Mouse (Mus musculus): Measurements from ENCODE around the gene Mettl6.
A peak's percentile ranks its signal among the peaks of the same experiment; 100 is the strongest.

DNA sequence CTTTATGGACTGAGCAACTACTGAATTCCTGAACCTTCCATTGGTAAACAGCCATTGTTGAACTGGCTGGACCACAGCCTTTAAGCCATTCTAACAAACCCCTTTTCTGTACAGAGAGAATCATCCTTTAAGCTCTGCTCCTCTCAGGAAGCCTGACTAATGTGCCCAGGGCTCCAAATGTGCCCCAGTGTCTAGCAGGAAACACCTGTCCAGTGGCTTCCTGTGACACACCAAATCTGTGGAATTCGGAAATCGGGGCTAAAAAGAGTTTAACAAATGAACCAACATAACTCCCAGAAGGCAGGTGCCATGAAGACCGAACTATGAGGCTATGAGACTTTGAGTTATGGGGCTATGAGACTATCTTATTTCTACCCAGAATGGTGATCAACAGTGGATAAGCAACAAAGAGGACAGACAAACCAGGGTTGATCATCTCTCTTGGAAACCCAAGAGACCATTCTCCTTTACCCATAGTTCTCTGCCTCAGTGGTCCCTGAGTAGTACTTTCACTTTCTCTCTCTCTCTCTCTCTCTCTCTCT, 63.0 kb downstream of the Mettl6 start:
- TF ChIP-seq CTCF (IDR thresholded peaks at IDR 0.05) (no peak), POLR2A (IDR thresholded peaks at IDR 0.05; ENCODE audit: insufficient read depth, low read depth, low read length) (0 out of 2 replicates have a peak, but pooled peaks have one; percentile 21)

Measured in heart, adult 2 months (tissue).